Mouse (Mus musculus): Measurements from ENCODE around the gene Fam151b. TPM values are rescaled to one million over a fixed set of nuclear protein-coding genes. Genes with fewer than 3 reads are reported as not detected.

The Fam151b gene
- total and polyA plus RNA-seq, 3 experiments: 1.0 to 2.2 (median 2.0) TPM

DNA sequence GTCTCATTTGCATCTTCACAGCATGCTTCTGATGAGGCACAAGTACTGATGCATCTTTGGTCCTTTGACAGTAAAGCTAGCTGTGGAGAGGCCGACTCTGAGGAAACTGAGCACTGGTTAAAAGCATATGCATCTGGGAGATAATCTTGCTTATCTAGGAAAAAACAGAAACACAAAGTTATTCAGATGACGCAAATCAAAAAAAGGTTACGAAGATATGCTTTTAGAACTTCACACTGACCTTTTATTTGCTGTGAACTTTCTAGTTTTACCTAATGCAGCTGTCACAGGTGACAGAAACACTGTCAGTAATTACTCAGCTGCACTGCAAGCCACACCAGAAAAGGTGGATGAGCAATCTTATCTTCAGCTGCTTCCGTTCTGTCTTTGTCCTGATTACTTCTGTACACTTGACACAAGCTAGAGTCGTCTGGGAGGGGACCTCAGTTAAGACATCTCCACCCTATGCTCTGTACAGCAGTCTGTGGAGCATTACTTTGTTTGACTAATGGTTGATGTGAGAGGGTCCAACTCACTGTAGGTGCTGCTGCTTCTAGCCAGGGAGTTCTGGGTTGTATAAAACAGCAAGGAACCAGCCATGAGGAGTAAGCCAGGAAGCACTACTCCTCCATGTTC is 39.5 kb upstream of the Fam151b start:
- Histone ChIP-seq H3K36me3 (ENCODE audit: control insufficient read depth, insufficient read depth, low read length) (peaks cover 9% of the 10 kb centered on the region), H3K27me3 (ENCODE audit: control insufficient read depth, insufficient read depth, low read length) (no peaks in the 10 kb centered on the region), H3K4me3 (no peak overlapping the region), H3K79me2 (replicated peaks; ENCODE audit: control insufficient read depth, insufficient read depth, low read length) (0 out of 2 replicates have a peak, but pooled peaks cover 3% of the 10 kb centered on the region), H3K9ac (ENCODE audit: low read depth, low read length) (no peak overlapping the region), H3K4me1 (ENCODE audit: control insufficient read depth, insufficient read depth, low read length) (no peaks in the 10 kb centered on the region; the same call in 1 of the 2 replicates), H3K27ac (no peak overlapping the region)
- DNase-seq: no peak
- no peak for TF ChIP-seq POLR2A (IDR thresholded peaks at IDR 0.05; ENCODE audit: insufficient read depth, low read depth, low read length)
- no peak for TF ChIP-seq EP300 (IDR thresholded peaks at IDR 0.05; ENCODE audit: insufficient read depth, low read depth, low read length)
- TF ChIP-seq CTCF (IDR thresholded peaks at IDR 0.05): no peak
- intact Hi-C loops (cut with DNase I): no loop called here
- WGBS: 75% methylated on average over 5 of the region's 5 CpGs

DNA sequence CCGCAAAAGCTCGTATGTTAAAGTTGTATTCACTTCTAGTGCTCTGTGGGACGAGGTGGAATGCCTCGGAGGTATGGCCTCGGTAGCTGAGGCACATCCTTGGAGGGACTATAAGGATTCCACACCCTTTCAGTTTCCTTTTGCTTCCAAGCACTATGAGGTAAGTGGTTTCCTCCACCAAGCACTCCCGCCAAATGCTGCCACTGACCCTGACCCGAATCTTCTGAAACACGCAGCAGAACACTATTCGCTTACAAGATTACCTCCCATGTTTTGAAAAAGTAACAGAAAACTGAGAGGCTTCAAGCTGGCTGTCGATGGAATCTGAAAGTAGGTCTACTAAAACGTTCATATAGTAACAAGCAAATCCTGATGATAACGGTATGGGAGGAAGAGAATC is 21.1 kb upstream of the Fam151b start:
- H3K4me1 ChIP-seq (ENCODE audit: control insufficient read depth, insufficient read depth, low read length): no peaks in the 10 kb centered on the region
- peaks cover 3% of the 10 kb centered on the region; the same call in 1 of the 2 replicates for H3K36me3 ChIP-seq (ENCODE audit: control insufficient read depth, insufficient read depth, low read length)
- H3K79me2 ChIP-seq (replicated peaks; ENCODE audit: control insufficient read depth, insufficient read depth, low read length): no peaks in the 10 kb centered on the region
- intact Hi-C loops (cut with DNase I): no loop called here
- no peak for DNase-seq
- H3K9ac ChIP-seq (ENCODE audit: low read depth, low read length): no peak overlapping the region
- no peak overlapping the region for H3K27ac ChIP-seq
- H3K27me3 ChIP-seq (ENCODE audit: control insufficient read depth, insufficient read depth, low read length): no peaks in the 10 kb centered on the region
- H3K4me3 ChIP-seq: no peak overlapping the region
- 82% methylated on average over 12 of the region's 12 CpGs for WGBS
- TF ChIP-seq EP300 (IDR thresholded peaks at IDR 0.05; ENCODE audit: insufficient read depth, low read depth, low read length) (no peak), POLR2A (IDR thresholded peaks at IDR 0.05; ENCODE audit: insufficient read depth, low read depth, low read length) (no peak), CTCF (IDR thresholded peaks at IDR 0.05) (no peak)

DNA sequence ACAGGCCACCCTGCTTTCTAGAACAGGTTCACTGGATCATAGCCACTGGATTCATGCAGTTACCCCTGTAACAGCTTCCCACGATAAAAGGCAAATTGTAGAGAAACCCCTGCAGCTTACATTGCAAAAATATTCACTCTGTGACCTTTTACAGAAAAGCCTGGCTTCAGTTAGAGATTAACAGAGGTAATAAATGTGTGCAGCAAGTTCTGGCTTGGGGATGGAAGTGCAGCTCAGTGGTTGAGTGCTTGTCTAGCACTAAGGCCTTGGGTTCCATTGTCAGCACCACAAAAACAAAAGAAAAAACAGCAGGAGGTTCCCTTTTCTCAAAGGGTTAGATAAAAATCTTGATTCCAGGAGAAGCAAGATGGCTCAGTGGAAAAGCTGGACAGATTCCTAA is 8.1 kb upstream of the Fam151b start:
- intact Hi-C loops (cut with DNase I): no loop called here
- no peaks in the 10 kb centered on the region for H3K27me3 ChIP-seq (ENCODE audit: control insufficient read depth, insufficient read depth, low read length)
- H3K36me3 ChIP-seq (ENCODE audit: control insufficient read depth, insufficient read depth, low read length): peaks cover 9% of the 10 kb centered on the region
- H3K4me3 ChIP-seq: no peak overlapping the region
- no peaks in the 10 kb centered on the region for H3K79me2 ChIP-seq (replicated peaks; ENCODE audit: control insufficient read depth, insufficient read depth, low read length)
- H3K27ac ChIP-seq: no peak overlapping the region
- no peaks in the 10 kb centered on the region for H3K4me1 ChIP-seq (ENCODE audit: control insufficient read depth, insufficient read depth, low read length)
- no peak for DNase-seq
- WGBS: 93% methylated on average over 1 of the region's 1 CpGs
- no peak overlapping the region for H3K9ac ChIP-seq (ENCODE audit: low read depth, low read length)
- TF ChIP-seq EP300 (IDR thresholded peaks at IDR 0.05; ENCODE audit: insufficient read depth, low read depth, low read length) (no peak), CTCF (IDR thresholded peaks at IDR 0.05) (no peak), POLR2A (IDR thresholded peaks at IDR 0.05; ENCODE audit: insufficient read depth, low read depth, low read length) (no peak)

DNA sequence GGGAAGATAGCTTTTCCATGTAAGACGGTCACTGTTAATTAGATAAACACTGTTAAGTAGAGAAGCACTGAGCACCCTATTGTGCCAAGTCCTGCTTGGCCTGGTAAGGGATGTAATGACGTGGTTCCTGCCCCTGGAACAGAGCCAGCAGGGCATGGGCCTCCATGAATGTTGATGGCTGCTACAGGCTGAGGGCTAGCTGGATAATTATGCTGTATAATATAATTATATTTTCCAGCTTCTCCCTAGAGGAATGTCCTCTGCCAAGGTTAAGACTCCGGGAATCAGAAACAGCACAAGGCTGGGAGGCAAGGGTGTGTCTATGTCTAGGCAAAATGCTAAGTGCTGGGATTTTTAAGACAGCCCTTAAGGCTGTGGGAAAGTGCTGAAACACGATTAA is 7.0 kb upstream of the Fam151b start:
- intact Hi-C loops (cut with DNase I): no loop called here
- Histone ChIP-seq H3K36me3 (ENCODE audit: control insufficient read depth, insufficient read depth, low read length) (peaks cover 9% of the 10 kb centered on the region), H3K27ac (no peak overlapping the region), H3K9ac (ENCODE audit: low read depth, low read length) (no peak overlapping the region), H3K79me2 (replicated peaks; ENCODE audit: control insufficient read depth, insufficient read depth, low read length) (no peaks in the 10 kb centered on the region), H3K27me3 (ENCODE audit: control insufficient read depth, insufficient read depth, low read length) (no peaks in the 10 kb centered on the region), H3K4me3 (no peak overlapping the region), H3K4me1 (ENCODE audit: control insufficient read depth, insufficient read depth, low read length) (no peaks in the 10 kb centered on the region)
- WGBS: 37% methylated on average over 4 of the region's 4 CpGs
- TF ChIP-seq EP300 (IDR thresholded peaks at IDR 0.05; ENCODE audit: insufficient read depth, low read depth, low read length): no peak
- DNase-seq: no peak

DNA sequence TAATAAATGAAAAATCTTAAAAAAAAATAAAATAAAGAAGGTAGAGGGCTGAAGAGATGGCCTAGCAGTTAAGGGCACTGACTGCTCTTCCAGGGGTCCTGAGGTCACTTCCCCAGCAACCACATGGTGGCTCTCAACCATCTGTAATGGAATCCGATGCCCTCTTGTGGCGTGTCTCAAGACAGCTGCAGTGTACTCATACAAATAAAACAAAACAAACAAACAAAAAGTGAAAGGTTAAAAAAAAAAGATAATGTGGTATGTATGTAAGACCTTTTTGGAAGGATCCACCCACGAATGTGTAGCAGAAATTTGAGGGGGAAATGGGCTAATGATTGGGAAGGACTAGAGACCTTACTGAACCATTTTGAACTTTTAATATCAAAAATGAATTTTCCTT is 467 bp downstream of the Fam151b start:
- Histone ChIP-seq H3K79me2 (replicated peaks; ENCODE audit: control insufficient read depth, insufficient read depth, low read length) (no peaks in the 10 kb centered on the region), H3K27ac (peak overlapping the region; percentile 64; the same call in 1 of the 2 replicates), H3K4me1 (ENCODE audit: control insufficient read depth, insufficient read depth, low read length) (no peaks in the 10 kb centered on the region), H3K9ac (ENCODE audit: low read depth, low read length) (no peak overlapping the region), H3K4me3 (peak overlapping the region; percentile 55), H3K36me3 (ENCODE audit: control insufficient read depth, insufficient read depth, low read length) (no peaks in the 10 kb centered on the region), H3K27me3 (ENCODE audit: control insufficient read depth, insufficient read depth, low read length) (no peaks in the 10 kb centered on the region)
- 11% methylated on average over 3 of the region's 3 CpGs for WGBS
- intact Hi-C loops (cut with DNase I): loop anchor here (2.0 to 5.0 kb wide), 2 partner anchors 129 to 576 kb away; partner anchors contain the start of genes Dhfr and Msh3
- DNase-seq: peak; percentile 36 to 38
- TF ChIP-seq EP300 (IDR thresholded peaks at IDR 0.05; ENCODE audit: insufficient read depth, low read depth, low read length): 0 out of 2 replicates have a peak, but pooled peaks have one; percentile 17
- peak; percentile 77 for TF ChIP-seq CTCF (IDR thresholded peaks at IDR 0.05)
- TF ChIP-seq POLR2A (IDR thresholded peaks at IDR 0.05; ENCODE audit: insufficient read depth, low read depth, low read length): no peak

DNA sequence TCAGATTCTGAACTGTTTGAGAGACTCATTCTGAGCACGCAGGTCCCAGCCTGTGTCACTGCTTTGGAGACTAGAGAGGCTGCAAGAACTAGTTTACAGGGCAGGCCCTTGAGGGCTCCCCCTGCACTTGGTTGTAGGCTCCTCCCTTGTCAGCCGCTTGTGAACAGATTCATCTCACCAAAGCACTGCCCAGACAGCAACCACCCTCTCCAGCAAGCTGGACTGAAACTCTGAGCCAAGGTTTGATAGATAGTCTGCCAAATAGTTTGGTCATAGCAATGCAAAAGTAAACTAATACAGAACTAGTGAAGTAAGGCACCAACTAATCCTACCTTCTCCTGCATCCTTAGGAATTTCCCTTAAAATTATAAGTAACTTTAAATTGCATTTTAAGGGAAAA is 13.7 kb downstream of the Fam151b start:
- H3K27me3 ChIP-seq (ENCODE audit: control insufficient read depth, insufficient read depth, low read length): no peaks in the 10 kb centered on the region
- H3K27ac ChIP-seq: no peak overlapping the region
- no peaks in the 10 kb centered on the region for H3K4me1 ChIP-seq (ENCODE audit: control insufficient read depth, insufficient read depth, low read length)
- no peaks in the 10 kb centered on the region for H3K79me2 ChIP-seq (replicated peaks; ENCODE audit: control insufficient read depth, insufficient read depth, low read length)
- H3K36me3 ChIP-seq (ENCODE audit: control insufficient read depth, insufficient read depth, low read length): no peaks in the 10 kb centered on the region
- H3K9ac ChIP-seq (ENCODE audit: low read depth, low read length): no peak overlapping the region
- TF ChIP-seq EP300 (IDR thresholded peaks at IDR 0.05; ENCODE audit: insufficient read depth, low read depth, low read length): no peak
- no peak for TF ChIP-seq POLR2A (IDR thresholded peaks at IDR 0.05; ENCODE audit: insufficient read depth, low read depth, low read length)
- no peak for TF ChIP-seq CTCF (IDR thresholded peaks at IDR 0.05)
- no peak for DNase-seq
- no peak overlapping the region for H3K4me3 ChIP-seq
- WGBS: 73% methylated on average over 2 of the region's 2 CpGs
- intact Hi-C loops (cut with DNase I): no loop called here
